Mouse (Mus musculus): Measurements from ENCODE around the gene Camk2n2.

Gene Camk2n2

GRCm38 (mm10) chr16:20610501-20611356 is 10.4 kb downstream of the Camk2n2 start:
- peak; percentile 68 for DNase-seq

GRCm38 (mm10) chr16:20604705-20605104 is 16.4 kb downstream of the Camk2n2 start:
- DNase-seq, result no peak

GRCm38 (mm10) chr16:20600511-20600910 is 20.6 kb downstream of the Camk2n2 start:
- DNase-seq, result no peak

- DNase-seq, result no peak
Observed at GRCm38 (mm10) chr16:20596687-20597441, 24.2 kb downstream of the Camk2n2 start.

- DNase-seq, result no peak
Observed at GRCm38 (mm10) chr16:20595737-20596136, 25.4 kb downstream of the Camk2n2 start.

- DNase-seq, result no peak
Observed at GRCm38 (mm10) chr16:20595060-20595673, 25.9 kb downstream of the Camk2n2 start.

GRCm38 (mm10) chr16:20591076-20591705 is 29.9 kb downstream of the Camk2n2 start:
- DNase-seq, result no peak

- DNase-seq, result no peak
Observed at GRCm38 (mm10) chr16:20590680-20591038, 30.4 kb downstream of the Camk2n2 start.

- DNase-seq, result peak; percentile 64
Observed at GRCm38 (mm10) chr16:20589939-20590679, 31.0 kb downstream of the Camk2n2 start.

GRCm38 (mm10) chr16:20589366-20589938 is 31.6 kb downstream of the Camk2n2 start, which contains the start of gene Vwa5b2:
Gene Vwa5b2 (plus strand): TSS chr16:20589471.
- no peak for DNase-seq
